Mouse (Mus musculus) thymus, adult 2 months (tissue): ENCODE measurements around the gene Snrnp25. TPM values are rescaled to one million over a fixed set of nuclear protein-coding genes. Genes with fewer than 3 reads are reported as not detected.

ENCODE experiments used
- DNase-seq: peaks from one replicate; pipeline ENCODE4 v3.0.0; 2021
- H3K27ac ChIP-seq: fragments of 200-500 bp; 2 replicates; pipeline ENCODE4 v1.5.1; 2012; ENCODE audit warnings: low read length, control low read depth; ENCODE audit not compliant: control insufficient read depth, insufficient read depth
- H3K27me3 ChIP-seq: fragments of 200-500 bp; 2 replicates; pipeline ENCODE4 v1.6.1; 2012; ENCODE audit warnings: mild to moderate bottlenecking, low read length, moderate library complexity, mixed read lengths; ENCODE audit not compliant: control insufficient read depth, insufficient read depth
- H3K36me3 ChIP-seq: fragments of 200-500 bp; 2 replicates; pipeline ENCODE4 v1.6.1; 2012; ENCODE audit warnings: mild to moderate bottlenecking, low read length, moderate library complexity; ENCODE audit not compliant: control insufficient read depth, insufficient read depth
- H3K4me1 ChIP-seq: fragments of 200-500 bp; replicated peaks from 2 replicates; pipeline ENCODE4 v1.6.1; 2012; ENCODE audit warnings: low read length; ENCODE audit not compliant: control insufficient read depth, insufficient read depth
- H3K4me3 ChIP-seq: fragments of 200-500 bp; 2 replicates; pipeline ENCODE4 v1.5.1; 2012; ENCODE audit warnings: mild to moderate bottlenecking, low read length, control low read depth, moderate library complexity; ENCODE audit not compliant: control insufficient read depth, insufficient read depth
- CTCF ChIP-seq: fragments of 200-500 bp; IDR thresholded peaks from 2 replicates; pipeline ENCODE4 v1.5.1; 2012; ENCODE audit warnings: mild to moderate bottlenecking, control low read depth, low read length, moderate library complexity, borderline replicate concordance; ENCODE audit not compliant: control insufficient read depth, poor library complexity, insufficient read depth; ENCODE audit errors: extremely low read depth
- POLR2A ChIP-seq: fragments of 200-500 bp; IDR thresholded peaks from 2 replicates; pipeline ENCODE4 v1.6.1; 2012; ENCODE audit warnings: mild to moderate bottlenecking, low read length, control low read depth, moderate library complexity; ENCODE audit not compliant: control insufficient read depth, poor library complexity, insufficient read depth; ENCODE audit errors: extremely low read depth
- WGBS: fragments of 180-500 bp; shearing (Covaris S2); methylation state at CpG from one replicate; pipeline ENCODE4 v1.1.7; 2018; 5-methylcytosine and 5-hydroxymethylcytosine counted together
- polyA plus RNA-seq: library from polyadenylated mRNA; depleted of rRNA; stranded (reverse); fragments of >200 nt; gene quantifications from 2 replicates; pipeline ENCODE4 v1.2.3, GENCODE M21; 2012

The Snrnp25 gene
- polyA plus RNA-seq, 1 experiment, result 56.3 TPM

DNA sequence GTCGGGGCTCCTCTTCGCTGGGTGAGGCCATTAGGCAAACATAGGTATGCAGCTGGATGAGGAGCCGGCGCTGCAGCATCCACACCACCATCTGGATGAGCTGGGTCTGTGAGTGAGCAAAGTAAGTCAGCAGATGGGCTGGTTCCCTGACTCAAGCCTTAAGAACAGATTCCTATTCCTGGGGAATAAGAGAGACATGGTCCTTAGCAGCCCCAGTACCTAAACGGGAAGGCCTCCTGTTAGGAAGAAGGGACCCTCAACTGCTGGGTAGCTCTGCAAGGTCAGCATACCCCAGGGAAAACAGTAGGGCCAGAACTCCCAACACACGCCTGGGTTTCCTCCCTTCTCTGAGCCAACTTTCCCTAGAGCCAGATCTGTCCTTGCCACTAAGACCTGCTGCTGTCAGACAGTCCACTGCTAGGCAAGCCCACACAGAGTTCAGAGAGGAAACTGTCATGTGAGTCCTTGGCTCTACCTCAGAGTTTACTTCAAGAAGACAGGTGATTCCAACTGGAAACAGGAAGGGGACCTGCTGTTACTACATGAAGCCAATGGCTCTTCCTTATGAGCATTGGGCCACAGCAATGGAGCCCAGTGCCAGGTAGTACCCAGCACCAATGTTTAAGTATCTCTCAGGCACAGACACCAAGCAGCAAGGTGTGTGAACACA is 29.7 kb downstream of the Snrnp25 start:
- no peak for TF ChIP-seq CTCF
- no peak for TF ChIP-seq POLR2A
- Histone ChIP-seq H3K27me3 (no peaks in the 10 kb centered on the region), H3K4me3 (no peak overlapping the region), H3K36me3 (peaks cover 22% of the 10 kb centered on the region; the same call in 1 of the 2 replicates), H3K27ac (no peak overlapping the region), H3K4me1 (no peaks in the 10 kb centered on the region; the same call in 1 of the 2 replicates)
- WGBS, result 97% methylated on average over 6 of the region's 6 CpGs
- DNase-seq, result no peak

DNA sequence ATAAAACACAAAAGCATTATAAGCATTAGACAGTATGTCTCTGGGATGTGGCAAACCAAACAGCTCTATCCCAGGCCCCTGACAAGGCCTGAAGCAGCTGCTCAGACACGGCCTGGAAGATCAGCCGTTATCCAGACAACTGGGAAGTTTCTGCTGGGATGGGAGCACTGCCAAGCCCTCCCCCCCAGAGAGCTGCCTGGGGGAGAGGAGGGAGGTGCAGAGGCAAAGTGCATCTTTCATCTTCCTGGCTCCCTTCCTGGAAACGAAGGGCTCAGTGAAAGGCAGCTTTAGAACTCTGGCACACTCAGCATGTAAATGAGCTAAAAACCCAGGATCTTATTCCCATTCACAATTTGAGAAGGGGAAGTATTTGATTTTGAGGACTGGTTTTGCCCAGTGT is 30.4 kb downstream of the Snrnp25 start:
- 92% methylated on average over 3 of the region's 3 CpGs for WGBS
- Histone ChIP-seq H3K27me3 (no peaks in the 10 kb centered on the region), H3K4me1 (no peaks in the 10 kb centered on the region; the same call in 1 of the 2 replicates), H3K36me3 (peaks cover 18% of the 10 kb centered on the region; the same call in 1 of the 2 replicates), H3K4me3 (no peak overlapping the region), H3K27ac (no peak overlapping the region)
- TF ChIP-seq POLR2A (no peak), CTCF (no peak)
- DNase-seq, result no peak

DNA sequence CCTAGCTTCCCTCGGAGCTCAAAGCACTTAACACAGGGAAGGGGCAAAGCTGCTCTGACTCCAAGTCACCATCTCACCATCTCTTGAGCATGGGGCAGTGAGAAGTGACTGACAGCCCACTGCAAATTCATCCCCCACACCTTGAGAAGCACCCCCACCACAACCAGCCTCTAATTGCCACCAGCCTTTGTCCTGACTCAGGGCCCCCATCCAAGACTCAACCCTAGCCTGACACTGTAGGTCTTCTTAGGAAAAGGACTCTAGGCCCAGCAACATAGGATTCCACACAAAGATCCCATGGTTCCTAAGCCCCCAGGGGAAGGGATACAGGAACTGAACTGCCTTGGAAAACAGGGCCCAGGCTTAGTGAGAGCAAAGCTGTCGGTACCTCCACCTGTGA is 30.9 kb downstream of the Snrnp25 start:
- Histone ChIP-seq H3K4me3 (no peak overlapping the region), H3K36me3 (peaks cover 18% of the 10 kb centered on the region; the same call in 1 of the 2 replicates), H3K27ac (no peak overlapping the region), H3K4me1 (no peaks in the 10 kb centered on the region; the same call in 1 of the 2 replicates), H3K27me3 (no peaks in the 10 kb centered on the region)
- no peak for DNase-seq
- TF ChIP-seq CTCF (no peak), POLR2A (no peak)
- WGBS, result 97% methylated on average over 2 of the region's 2 CpGs

DNA sequence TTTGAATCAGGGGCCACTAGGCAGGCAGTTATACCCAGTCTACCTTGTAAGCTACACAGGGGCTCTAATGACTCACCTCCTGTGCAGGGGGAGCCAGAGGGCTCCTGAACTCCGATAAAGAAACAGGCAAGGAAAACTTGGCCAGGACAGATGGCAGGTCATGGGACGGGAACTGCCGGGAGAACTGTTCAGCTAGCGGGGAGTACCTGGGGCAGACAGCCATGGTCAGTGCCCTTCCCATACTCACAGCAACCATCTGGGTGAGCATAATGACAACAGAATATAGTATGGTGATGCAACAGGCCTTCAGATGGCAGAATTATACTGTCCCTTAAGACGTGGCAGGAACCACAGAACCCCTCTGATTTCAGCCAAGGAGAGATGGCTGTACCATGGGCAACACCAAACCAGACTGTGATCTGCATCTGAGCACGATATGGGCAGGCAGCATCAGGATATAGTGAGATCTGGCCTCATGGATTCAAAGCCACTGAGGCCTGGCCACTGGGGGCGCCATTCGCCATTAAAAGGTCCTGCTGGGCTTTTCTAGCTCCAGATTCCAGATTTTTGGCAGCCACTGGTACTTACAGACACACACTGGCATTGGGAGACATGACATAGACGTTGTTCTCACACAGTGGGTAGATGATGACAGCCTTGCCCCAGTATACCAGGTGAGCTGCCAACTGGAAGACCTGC is 31.6 kb downstream of the Snrnp25 start:
- Histone ChIP-seq H3K36me3 (peaks cover 14% of the 10 kb centered on the region), H3K27ac (no peak overlapping the region), H3K4me3 (no peak overlapping the region), H3K27me3 (no peaks in the 10 kb centered on the region), H3K4me1 (no peaks in the 10 kb centered on the region; the same call in 1 of the 2 replicates)
- 88% methylated on average over 9 of the region's 9 CpGs for WGBS
- peak; percentile 37 for DNase-seq
- TF ChIP-seq CTCF (peak; percentile 24; the same call in 1 of the 2 replicates), POLR2A (no peak)

DNA sequence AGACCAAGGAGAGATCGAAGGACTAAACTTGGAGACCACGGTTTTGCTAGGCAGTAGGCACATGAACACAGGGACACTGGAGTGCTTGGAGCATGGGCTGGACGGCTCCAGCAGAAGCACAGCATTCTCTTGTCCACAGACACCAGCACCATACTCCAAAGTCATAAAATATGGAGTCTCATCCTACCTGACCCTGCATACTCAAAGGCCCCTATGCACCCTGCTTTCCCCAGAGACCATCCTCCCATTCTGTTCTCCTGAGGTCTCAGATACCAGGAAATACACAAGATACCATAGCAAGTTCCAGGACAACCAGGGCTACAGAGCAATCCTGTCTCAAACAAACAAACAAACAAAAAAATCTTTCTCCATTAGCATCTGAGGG is 32.2 kb downstream of the Snrnp25 start:
- H3K4me3 ChIP-seq, result no peak overlapping the region
- H3K36me3 ChIP-seq, result peaks cover 10% of the 10 kb centered on the region
- DNase-seq, result no peak
- TF ChIP-seq POLR2A, result no peak
- TF ChIP-seq CTCF, result no peak
- 97% methylated on average over 3 of the region's 3 CpGs for WGBS
- no peaks in the 10 kb centered on the region; the same call in 1 of the 2 replicates for H3K4me1 ChIP-seq
- no peak overlapping the region for H3K27ac ChIP-seq
- no peaks in the 10 kb centered on the region for H3K27me3 ChIP-seq

DNA sequence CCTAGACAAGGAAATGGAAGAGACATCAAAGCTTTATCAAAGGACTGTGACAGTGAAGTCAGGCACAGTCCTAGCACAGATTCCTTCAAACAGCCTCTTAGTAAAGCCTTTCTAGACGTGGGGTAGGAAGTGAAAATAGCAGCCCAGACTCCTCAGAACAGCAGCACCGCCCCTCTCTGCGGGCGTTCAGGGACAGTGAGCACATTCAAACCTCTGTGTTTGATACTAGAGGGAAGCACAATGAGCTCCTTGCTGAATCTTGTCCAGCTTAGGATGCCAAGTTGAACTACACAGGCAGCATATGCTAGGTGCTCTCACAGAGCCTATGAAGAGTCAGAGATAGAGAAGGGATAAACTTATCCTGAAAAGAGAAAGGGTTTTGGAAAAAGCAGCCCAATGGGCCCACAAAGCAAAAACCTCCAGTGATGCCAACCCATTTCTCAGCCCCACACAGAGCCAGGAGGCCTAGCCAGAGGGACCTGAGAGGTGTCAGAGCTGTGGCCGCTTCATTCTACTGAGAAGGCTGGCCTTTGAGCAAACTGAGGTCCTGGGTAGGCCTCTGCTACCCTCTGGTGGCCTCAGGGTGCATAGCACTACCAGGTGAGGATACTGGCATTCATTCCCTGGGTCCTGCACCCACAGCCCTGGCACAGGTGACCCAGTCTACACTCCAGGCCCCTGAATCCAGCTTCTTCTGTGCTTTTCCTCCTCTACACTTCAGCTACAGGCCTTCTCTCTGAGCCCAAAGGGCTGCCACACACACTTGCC is 33.1 kb downstream of the Snrnp25 start:
- peak; percentile 79 for DNase-seq

More for the DNA sequence above, 33.1 kb downstream of the Snrnp25 start:
- H3K36me3 ChIP-seq, result peaks cover 8% of the 10 kb centered on the region
- H3K27ac ChIP-seq, result no peak overlapping the region
- peak; percentile 93 for TF ChIP-seq CTCF
- no peak for TF ChIP-seq POLR2A
- H3K27me3 ChIP-seq, result no peaks in the 10 kb centered on the region
- no peaks in the 10 kb centered on the region; the same call in none of the 2 replicates for H3K4me1 ChIP-seq
- 82% methylated on average over 5 of the region's 5 CpGs for WGBS
- no peak overlapping the region for H3K4me3 ChIP-seq
